Mouse (Mus musculus): ENCODE data around the gene Mrps7. TPM values are rescaled to one million over a fixed set of nuclear protein-coding genes. Genes with fewer than 3 reads are reported as not detected.

Mrps7 gene
- polyA plus RNA-seq, 1 experiment from 2014 or later, result 92.8 TPM

- H3K9me3 ChIP-seq, result no peaks in the 10 kb centered on the region
- 75% methylated on average over 7 of the region's 7 CpGs for WGBS
- ATAC-seq (ENCODE audit: insufficient number of reproducible peaks, insufficient read depth, low FRiP score, low TSS enrichment, low read depth), result no peak
- no peak overlapping the region for H3K9ac ChIP-seq
- no peaks in the 10 kb centered on the region for H3K36me3 ChIP-seq
- H3K4me1 ChIP-seq, result peaks cover 1% of the 10 kb centered on the region; the same call in 1 of the 2 replicates
- H3K27me3 ChIP-seq, result no peaks in the 10 kb centered on the region
- no peak overlapping the region for H3K4me2 ChIP-seq
- no peak overlapping the region for H3K4me3 ChIP-seq
- no peak overlapping the region for H3K27ac ChIP-seq
Measured at GRCm38 (mm10) chr11:115632247-115632646, 28.5 kb downstream of the Mrps7 start.

- Histone ChIP-seq H3K9me3 (no peaks in the 10 kb centered on the region), H3K4me3 (no peak overlapping the region), H3K27ac (no peak overlapping the region), H3K4me2 (no peak overlapping the region), H3K9ac (no peak overlapping the region), H3K27me3 (no peaks in the 10 kb centered on the region), H3K36me3 (no peaks in the 10 kb centered on the region), H3K4me1 (no peaks in the 10 kb centered on the region; the same call in 1 of the 2 replicates)
- ATAC-seq (ENCODE audit: insufficient number of reproducible peaks, insufficient read depth, low FRiP score, low TSS enrichment, low read depth), result no peak
- WGBS, result 87% methylated on average over 10 of the region's 10 CpGs
Measured at GRCm38 (mm10) chr11:115632862-115633261, 29.1 kb downstream of the Mrps7 start.

DNA sequence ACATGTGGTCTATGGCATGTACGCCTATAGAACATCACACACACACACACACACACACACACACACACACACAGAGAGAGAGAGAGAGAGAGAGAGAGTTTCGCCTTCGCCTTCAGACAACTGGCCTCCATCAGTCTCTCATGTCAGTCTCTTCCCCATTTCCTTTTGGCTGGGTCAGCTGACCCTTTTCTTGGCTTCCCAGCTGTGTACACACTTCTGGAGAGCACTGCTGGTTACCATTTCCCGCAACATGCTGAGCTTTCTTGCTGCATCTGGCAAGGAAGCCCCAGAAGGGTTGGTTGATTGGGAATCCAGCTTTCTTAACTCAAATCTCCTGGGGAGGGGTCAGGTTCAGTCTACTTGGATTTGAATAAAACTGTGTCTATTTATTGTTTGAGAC, 30.4 kb downstream of the Mrps7 start:
- WGBS, result 75% methylated on average over 4 of the region's 4 CpGs
- H3K27me3 ChIP-seq, result no peaks in the 10 kb centered on the region
- ATAC-seq (ENCODE audit: insufficient number of reproducible peaks, insufficient read depth, low FRiP score, low TSS enrichment, low read depth), result no peak
- H3K4me1 ChIP-seq, result no peaks in the 10 kb centered on the region; the same call in 1 of the 2 replicates
- H3K9me3 ChIP-seq, result no peaks in the 10 kb centered on the region
- H3K4me2 ChIP-seq, result no peak overlapping the region
- H3K36me3 ChIP-seq, result no peaks in the 10 kb centered on the region
- no peak overlapping the region for H3K9ac ChIP-seq
- H3K27ac ChIP-seq, result no peak overlapping the region
- no peak overlapping the region for H3K4me3 ChIP-seq

GRCm38 (mm10) chr11:115635041-115635440, 31.3 kb downstream of the Mrps7 start:
- Histone ChIP-seq H3K27ac (no peak overlapping the region), H3K36me3 (no peaks in the 10 kb centered on the region), H3K9me3 (no peaks in the 10 kb centered on the region), H3K4me2 (no peak overlapping the region), H3K4me3 (no peak overlapping the region), H3K9ac (no peak overlapping the region), H3K27me3 (no peaks in the 10 kb centered on the region), H3K4me1 (no peaks in the 10 kb centered on the region; the same call in 1 of the 2 replicates)
- WGBS, result 86% methylated on average over 8 of the region's 8 CpGs
- ATAC-seq (ENCODE audit: insufficient number of reproducible peaks, insufficient read depth, low FRiP score, low TSS enrichment, low read depth), result no peak

GRCm38 (mm10) chr11:115635484-115635883, 31.8 kb downstream of the Mrps7 start:
- Histone ChIP-seq H3K36me3 (no peaks in the 10 kb centered on the region), H3K4me2 (no peak overlapping the region), H3K9me3 (no peaks in the 10 kb centered on the region), H3K27ac (no peak overlapping the region), H3K9ac (no peak overlapping the region), H3K27me3 (no peaks in the 10 kb centered on the region), H3K4me3 (no peak overlapping the region), H3K4me1 (no peaks in the 10 kb centered on the region; the same call in 1 of the 2 replicates)
- WGBS, result 64% methylated on average over 8 of the region's 8 CpGs
- ATAC-seq (ENCODE audit: insufficient number of reproducible peaks, insufficient read depth, low FRiP score, low TSS enrichment, low read depth), result no peak

GRCm38 (mm10) chr11:115636960-115637359, 33.2 kb downstream of the Mrps7 start:
- Histone ChIP-seq H3K4me1 (no peaks in the 10 kb centered on the region), H3K27me3 (no peaks in the 10 kb centered on the region), H3K9me3 (no peaks in the 10 kb centered on the region), H3K36me3 (no peaks in the 10 kb centered on the region), H3K4me2 (no peak overlapping the region), H3K9ac (no peak overlapping the region), H3K4me3 (no peak overlapping the region), H3K27ac (no peak overlapping the region)
- WGBS, result 72% methylated on average over 3 of the region's 3 CpGs
- no peak for ATAC-seq (ENCODE audit: insufficient number of reproducible peaks, insufficient read depth, low FRiP score, low TSS enrichment, low read depth)

GRCm38 (mm10) chr11:115638498-115639409, 35.0 kb downstream of the Mrps7 start:
- no peaks in the 10 kb centered on the region for H3K4me1 ChIP-seq
- peaks cover 9% of the 10 kb centered on the region for H3K36me3 ChIP-seq
- H3K27ac ChIP-seq, result no peak overlapping the region
- no peaks in the 10 kb centered on the region for H3K27me3 ChIP-seq
- H3K4me2 ChIP-seq, result no peak overlapping the region
- no peak for ATAC-seq (ENCODE audit: insufficient number of reproducible peaks, insufficient read depth, low FRiP score, low TSS enrichment, low read depth)
- no peak overlapping the region for H3K4me3 ChIP-seq
- WGBS, result 68% methylated on average over 5 of the region's 5 CpGs
- peak overlapping the region; percentile 40; the same call in 1 of the 2 replicates for H3K9ac ChIP-seq
- H3K9me3 ChIP-seq, result no peaks in the 10 kb centered on the region

GRCm38 (mm10) chr11:115639540-115639939, 35.8 kb downstream of the Mrps7 start:
- Histone ChIP-seq H3K4me2 (no peak overlapping the region), H3K9me3 (no peaks in the 10 kb centered on the region), H3K27me3 (no peaks in the 10 kb centered on the region), H3K4me3 (no peak overlapping the region), H3K27ac (no peak overlapping the region), H3K9ac (peak overlapping the region; percentile 40; the same call in 1 of the 2 replicates), H3K4me1 (no peaks in the 10 kb centered on the region), H3K36me3 (peaks cover 15% of the 10 kb centered on the region)
- ATAC-seq (ENCODE audit: insufficient number of reproducible peaks, insufficient read depth, low FRiP score, low TSS enrichment, low read depth), result no peak
- WGBS, result 83% methylated on average over 4 of the region's 4 CpGs

DNA sequence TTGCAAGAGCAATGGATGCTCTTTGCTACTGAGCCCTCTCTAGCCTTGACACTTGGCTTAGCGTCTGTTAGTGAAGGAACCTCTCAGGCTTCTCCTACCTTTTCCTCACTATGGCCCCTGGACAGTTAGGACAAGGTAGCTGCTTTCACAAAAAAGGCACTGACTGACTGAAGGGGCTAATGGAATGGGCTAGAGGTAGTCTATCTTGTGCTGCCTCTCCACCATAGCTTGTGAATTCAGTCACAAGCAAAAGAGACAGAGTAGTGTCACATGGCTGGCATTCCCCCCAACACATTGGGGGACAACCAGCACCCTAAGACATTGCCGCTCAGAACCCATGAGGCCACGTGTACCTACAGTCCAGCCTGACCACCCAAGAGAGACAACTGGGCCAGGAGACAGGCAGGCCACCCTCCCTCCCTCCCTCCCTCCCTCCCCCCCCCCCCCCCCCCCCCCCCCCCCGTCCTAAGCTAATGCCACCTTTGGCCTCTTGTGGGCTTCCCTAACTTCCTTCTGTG, 36.6 kb downstream of the Mrps7 start:
- no peak overlapping the region for H3K4me2 ChIP-seq
- no peak overlapping the region for H3K27ac ChIP-seq
- no peak for ATAC-seq (ENCODE audit: insufficient number of reproducible peaks, insufficient read depth, low FRiP score, low TSS enrichment, low read depth)
- H3K4me3 ChIP-seq, result no peak overlapping the region
- WGBS, result 86% methylated on average over 3 of the region's 4 CpGs
- H3K9me3 ChIP-seq, result no peaks in the 10 kb centered on the region
- no peaks in the 10 kb centered on the region for H3K27me3 ChIP-seq
- no peaks in the 10 kb centered on the region for H3K4me1 ChIP-seq
- peaks cover 20% of the 10 kb centered on the region for H3K36me3 ChIP-seq
- H3K9ac ChIP-seq, result no peak overlapping the region

GRCm38 (mm10) chr11:115640978-115641663, 37.4 kb downstream of the Mrps7 start:
- Histone ChIP-seq H3K27me3 (no peaks in the 10 kb centered on the region), H3K4me3 (no peak overlapping the region), H3K4me2 (no peak overlapping the region), H3K9ac (no peak overlapping the region), H3K36me3 (peaks cover 26% of the 10 kb centered on the region), H3K4me1 (no peaks in the 10 kb centered on the region), H3K27ac (no peak overlapping the region), H3K9me3 (no peaks in the 10 kb centered on the region)
- ATAC-seq (ENCODE audit: insufficient number of reproducible peaks, insufficient read depth, low FRiP score, low TSS enrichment, low read depth), result no peak
- 52% methylated on average over 14 of the region's 14 CpGs for WGBS

GRCm38 (mm10) chr11:115641664-115642036, 37.9 kb downstream of the Mrps7 start:
- Histone ChIP-seq H3K4me1 (no peaks in the 10 kb centered on the region), H3K9me3 (no peaks in the 10 kb centered on the region), H3K9ac (no peak overlapping the region), H3K36me3 (peaks cover 31% of the 10 kb centered on the region), H3K27ac (no peak overlapping the region), H3K27me3 (no peaks in the 10 kb centered on the region), H3K4me2 (no peak overlapping the region), H3K4me3 (no peak overlapping the region)
- WGBS, result 84% methylated on average over 4 of the region's 4 CpGs
- no peak for ATAC-seq (ENCODE audit: insufficient number of reproducible peaks, insufficient read depth, low FRiP score, low TSS enrichment, low read depth)
